Mouse (Mus musculus): ENCODE results near the gene Bbs2. TPM values are rescaled to one million over a fixed set of nuclear protein-coding genes. Genes with fewer than 3 reads are reported as not detected.
"Not testable (repeated sequence)": the region's sequence is repeated elsewhere in the genome, so short reads cannot be mapped to it uniquely, and the experiment has no call there.

Gene Bbs2
- total and polyA plus RNA-seq, 2 experiments from 2014 or later: 17.3 to 23.2 TPM

- no peak for TF ChIP-seq CTCF (IDR thresholded peaks at IDR 0.05; ENCODE audit: low read depth)
- no peaks in the 10 kb centered on the region for H3K27me3 ChIP-seq (ENCODE audit: insufficient read depth, low read length)
- no peaks in the 10 kb centered on the region for H3K9me3 ChIP-seq (ENCODE audit: low read length)
- H3K27ac ChIP-seq: peak within 1 kb of the TSS; percentile 83
- peak; percentile 99 for DNase-seq (ENCODE audit: low spot score)
- H3K9ac ChIP-seq (replicated peaks; ENCODE audit: low read length): peak within 1 kb of the TSS; percentile 64
- ATAC-seq: peak; percentile 100
- H3K36me3 ChIP-seq (ENCODE audit: insufficient read depth, low read length): no peaks in the 10 kb centered on the region; the same call in 1 of the 2 replicates
- under 1% methylated on average over 38 of the region's 41 CpGs for WGBS
- H3K4me3 ChIP-seq (ENCODE audit: low read length): peak within 1 kb of the TSS; percentile 78
- peaks cover 7% of the 10 kb centered on the region for H3K4me1 ChIP-seq (ENCODE audit: insufficient read depth, low read length)
- H3K4me2 ChIP-seq (ENCODE audit: low read depth, low read length): peak within 1 kb of the TSS; percentile 82
Observed at GRCm38 (mm10) chr8:94036944-94037524, 61.7 kb downstream of the Bbs2 start, which contains the start of the genes Nudt21 and Ogfod1. TSS of gene Nudt21 (minus strand) at chr8:94037031. TSS of gene Ogfod1 (plus strand) at chr8:94037198.

GRCm38 (mm10) chr8:94036541-94036940 lies 62.2 kb downstream of the Bbs2 start:
- Histone ChIP-seq H3K4me2 (ENCODE audit: low read depth, low read length) (peak overlapping the region; percentile 82), H3K9ac (replicated peaks; ENCODE audit: low read length) (peak overlapping the region; percentile 63), H3K27ac (peak overlapping the region; percentile 83), H3K4me3 (ENCODE audit: low read length) (peak overlapping the region; percentile 78)
- ATAC-seq: peak; percentile 88
- H3K9me3 ChIP-seq (ENCODE audit: low read length); H3K36me3 ChIP-seq (ENCODE audit: insufficient read depth, low read length); H3K4me1 ChIP-seq (ENCODE audit: insufficient read depth, low read length); H3K27me3 ChIP-seq (ENCODE audit: insufficient read depth, low read length): not testable (repeated sequence)
- peak; percentile 83 for DNase-seq (ENCODE audit: low spot score)
- under 1% methylated on average over 21 of the region's 32 CpGs for WGBS

- peaks cover 4% of the 10 kb centered on the region for H3K36me3 ChIP-seq (ENCODE audit: insufficient read depth, low read length)
- no peak for ATAC-seq
- TF ChIP-seq CTCF (IDR thresholded peaks at IDR 0.05; ENCODE audit: low read depth): no peak
- no peaks in the 10 kb centered on the region for H3K9me3 ChIP-seq (ENCODE audit: low read length)
- H3K4me1 ChIP-seq (ENCODE audit: insufficient read depth, low read length): peaks cover 7% of the 10 kb centered on the region
- no peak overlapping the region for H3K27ac ChIP-seq
- H3K4me2 ChIP-seq (ENCODE audit: low read depth, low read length): peak overlapping the region; percentile 82
- no peaks in the 10 kb centered on the region for H3K27me3 ChIP-seq (ENCODE audit: insufficient read depth, low read length)
- no peak overlapping the region for H3K9ac ChIP-seq (replicated peaks; ENCODE audit: low read length)
- no peak for DNase-seq (ENCODE audit: low spot score)
- peak overlapping the region; percentile 78; the same call in 1 of the 2 replicates for H3K4me3 ChIP-seq (ENCODE audit: low read length)
- WGBS: 61% methylated on average over 5 of the region's 5 CpGs
Observed at GRCm38 (mm10) chr8:94035200-94035599, 63.5 kb downstream of the Bbs2 start.

DNA sequence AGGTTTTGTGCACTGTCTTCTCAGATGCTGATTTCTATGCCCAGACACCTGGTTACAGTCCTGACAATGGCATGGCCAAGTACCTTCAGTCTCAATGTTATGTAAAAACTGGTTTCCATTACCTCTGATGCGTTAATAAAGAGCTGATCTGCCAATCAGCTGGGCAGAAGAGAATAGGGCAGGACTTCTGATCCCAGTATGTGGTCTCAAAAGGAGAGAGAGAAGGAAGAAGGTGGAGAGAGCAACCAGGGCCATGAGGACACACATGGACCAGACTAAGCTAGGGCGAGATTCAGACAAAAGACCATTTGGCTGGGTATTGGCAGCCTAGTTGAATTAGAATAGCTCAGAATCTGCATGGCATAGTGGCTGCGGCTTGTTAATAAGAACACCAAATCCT lies 65.1 kb downstream of the Bbs2 start:
- Histone ChIP-seq H3K36me3 (ENCODE audit: insufficient read depth, low read length) (peaks cover 18% of the 10 kb centered on the region), H3K9ac (replicated peaks; ENCODE audit: low read length) (no peak overlapping the region), H3K4me3 (ENCODE audit: low read length) (no peak overlapping the region), H3K4me2 (ENCODE audit: low read depth, low read length) (no peak overlapping the region), H3K27me3 (ENCODE audit: insufficient read depth, low read length) (no peaks in the 10 kb centered on the region), H3K9me3 (ENCODE audit: low read length) (no peaks in the 10 kb centered on the region), H3K27ac (no peak overlapping the region), H3K4me1 (ENCODE audit: insufficient read depth, low read length) (peaks cover 7% of the 10 kb centered on the region)
- no peak for ATAC-seq
- no peak for TF ChIP-seq CTCF (IDR thresholded peaks at IDR 0.05; ENCODE audit: low read depth)
- DNase-seq (ENCODE audit: low spot score): no peak
- 51% methylated on average over 3 of the region's 3 CpGs for WGBS

- Histone ChIP-seq H3K27me3 (ENCODE audit: insufficient read depth, low read length) (no peaks in the 10 kb centered on the region), H3K4me2 (ENCODE audit: low read depth, low read length) (no peak overlapping the region), H3K4me3 (ENCODE audit: low read length) (no peak overlapping the region), H3K9me3 (ENCODE audit: low read length) (no peaks in the 10 kb centered on the region), H3K27ac (no peak overlapping the region), H3K36me3 (ENCODE audit: insufficient read depth, low read length) (peaks cover 38% of the 10 kb centered on the region), H3K4me1 (ENCODE audit: insufficient read depth, low read length) (no peaks in the 10 kb centered on the region; the same call in 1 of the 2 replicates), H3K9ac (replicated peaks; ENCODE audit: low read length) (no peak overlapping the region)
- DNase-seq (ENCODE audit: low spot score) (no peak), ATAC-seq (no peak)
- no peak for TF ChIP-seq CTCF (IDR thresholded peaks at IDR 0.05; ENCODE audit: low read depth)
- WGBS: 96% methylated on average over 9 of the region's 9 CpGs
Observed at GRCm38 (mm10) chr8:94029701-94030100, 69.0 kb downstream of the Bbs2 start.

GRCm38 (mm10) chr8:94023916-94024315 lies 74.8 kb downstream of the Bbs2 start:
- ATAC-seq (no peak), DNase-seq (ENCODE audit: low spot score) (no peak)
- Histone ChIP-seq H3K36me3 (ENCODE audit: insufficient read depth, low read length) (peaks cover 38% of the 10 kb centered on the region), H3K4me2 (ENCODE audit: low read depth, low read length) (no peak overlapping the region), H3K4me1 (ENCODE audit: insufficient read depth, low read length) (no peaks in the 10 kb centered on the region), H3K27ac (no peak overlapping the region), H3K27me3 (ENCODE audit: insufficient read depth, low read length) (no peaks in the 10 kb centered on the region), H3K9me3 (ENCODE audit: low read length) (no peaks in the 10 kb centered on the region), H3K4me3 (ENCODE audit: low read length) (no peak overlapping the region), H3K9ac (replicated peaks; ENCODE audit: low read length) (no peak overlapping the region)
- 96% methylated on average over 6 of the region's 6 CpGs for WGBS
- no peak for TF ChIP-seq CTCF (IDR thresholded peaks at IDR 0.05; ENCODE audit: low read depth)

Other genes starting within 250 kb of the Bbs2 start
- gene Amfr, start 86.1 kb downstream of the Bbs2 start, total RNA-seq (2014; rRNA removed): 195 and 265 TPM in 2 replicates
- gene Amfr, start 86.1 kb downstream of the Bbs2 start, polyA plus RNA-seq (2015; fragmentation: Nextera tagmentation; extraction: Ambion mirVana): 86.9 and 88.9 TPM in 2 replicates
- 55.6 and 58.8 TPM in 2 replicates for gene Nudt21, start 61.9 kb downstream of the Bbs2 start, total RNA-seq (2014; rRNA removed)
- gene Nudt21, start 61.9 kb downstream of the Bbs2 start, polyA plus RNA-seq (2015; fragmentation: Nextera tagmentation; extraction: Ambion mirVana): 94.5 TPM in 2 replicates
- 11.2 and 15.0 TPM in 2 replicates for gene Ogfod1, start 61.7 kb downstream of the Bbs2 start, total RNA-seq (2014; rRNA removed)
- gene Ogfod1, start 61.7 kb downstream of the Bbs2 start, polyA plus RNA-seq (2015; fragmentation: Nextera tagmentation; extraction: Ambion mirVana): 7.9 and 8.5 TPM in 2 replicates
- gene Mt4, start 38.3 kb upstream of the Bbs2 start, total RNA-seq (2014; rRNA removed): not detected in 2 replicates
- not detected in 2 replicates for gene Mt4, start 38.3 kb upstream of the Bbs2 start, polyA plus RNA-seq (2015; fragmentation: Nextera tagmentation; extraction: Ambion mirVana)
- 631 and 889 TPM in 2 replicates for gene Mt3, start 53.7 kb upstream of the Bbs2 start, total RNA-seq (2014; rRNA removed)
- gene Mt3, start 53.7 kb upstream of the Bbs2 start, polyA plus RNA-seq (2015; fragmentation: Nextera tagmentation; extraction: Ambion mirVana): 445 and 458 TPM in 2 replicates
- 109 and 110 TPM in 2 replicates for gene Mt2, start 73.7 kb upstream of the Bbs2 start, total RNA-seq (2014; rRNA removed)
- 202 and 239 TPM in 2 replicates for gene Mt2, start 73.7 kb upstream of the Bbs2 start, polyA plus RNA-seq (2015; fragmentation: Nextera tagmentation; extraction: Ambion mirVana)
- 648 and 1,037 TPM in 2 replicates for gene Mt1, start 80.2 kb upstream of the Bbs2 start, total RNA-seq (2014; rRNA removed)
- gene Mt1, start 80.2 kb upstream of the Bbs2 start, polyA plus RNA-seq (2015; fragmentation: Nextera tagmentation; extraction: Ambion mirVana): 742 and 847 TPM in 2 replicates
- gene Nup93, start 115.6 kb upstream of the Bbs2 start, total RNA-seq (2014; rRNA removed): 33.1 and 43.3 TPM in 2 replicates
- 42.3 and 44.8 TPM in 2 replicates for gene Nup93, start 115.6 kb upstream of the Bbs2 start, polyA plus RNA-seq (2015; fragmentation: Nextera tagmentation; extraction: Ambion mirVana)
- gene Slc12a3, start 230.3 kb upstream of the Bbs2 start, total RNA-seq (2014; rRNA removed): 0.05 TPM in 1 of 2 replicates, not detected in the other
- 0.06 and 0.21 TPM in 2 replicates for gene Slc12a3, start 230.3 kb upstream of the Bbs2 start, polyA plus RNA-seq (2015; fragmentation: Nextera tagmentation; extraction: Ambion mirVana)

All from hindbrain, postnatal 0 days (tissue).